In the genomic region with DNA sequence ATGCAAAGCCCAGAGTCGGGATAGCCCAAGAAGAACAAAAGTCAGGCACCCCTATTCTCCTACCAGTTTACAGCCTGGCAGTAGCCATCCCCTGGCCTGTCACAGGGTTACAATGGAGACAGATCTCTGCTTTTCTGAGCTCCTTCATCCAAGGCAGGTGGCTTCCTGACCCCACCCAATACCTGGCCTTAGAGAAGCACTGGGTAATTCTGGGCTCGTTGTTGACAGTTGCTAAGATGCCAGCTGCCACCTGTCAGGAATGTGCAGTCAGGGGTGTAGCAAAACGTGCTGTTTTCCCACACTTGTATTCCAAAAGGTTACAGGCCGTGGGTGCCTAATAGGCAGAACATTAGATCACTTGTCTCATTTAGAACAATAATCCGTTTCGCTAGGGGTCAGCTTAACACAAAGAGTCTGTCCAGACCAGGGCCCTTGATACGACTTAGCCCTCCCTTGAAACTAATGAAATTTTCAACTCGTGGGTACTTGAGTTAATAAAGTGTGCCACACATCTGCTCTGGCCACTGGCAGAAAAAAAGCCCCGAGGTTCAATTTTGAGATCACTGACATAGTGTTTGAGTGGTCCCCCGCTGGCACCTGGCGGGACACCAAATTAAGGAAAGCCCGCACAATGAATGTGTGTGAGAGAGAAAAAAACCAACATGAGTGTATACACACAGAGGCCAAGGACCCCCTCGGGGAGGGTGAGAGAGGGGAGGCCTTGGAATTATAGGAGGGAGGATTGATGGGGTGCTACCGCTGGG, we compare ENCODE assay signal across 11 mouse cellular contexts. TPM values are rescaled to one million over a fixed set of nuclear protein-coding genes. Genes with fewer than 3 reads are reported as not detected.
DNase-seq lines count a peak whose midpoint lies in the region; ATAC-seq and TF ChIP-seq lines count a peak whose summit lies in the region.
"Had no signal": no experiment of that assay in that cellular context is flagged by ENCODE, and none has a peak within 500 bp of the region (broad histone marks: within the 10 kb centered on the region; RNA-seq: fewer than 3 reads in every experiment).

No protein-coding gene starts in this region.

- H3K36me3 ChIP-seq in lung, postnatal 0 days (ENCODE audit: insufficient read depth, low read length): no peaks in the 10 kb centered on the region
- H3K36me3 ChIP-seq in hindbrain, embryonic 11.5 days (ENCODE audit: control insufficient read depth, insufficient read depth, low read length): no peaks in the 10 kb centered on the region
- no peaks in the 10 kb centered on the region for H3K36me3 ChIP-seq in midbrain, embryonic 13.5 days
- H3K36me3 ChIP-seq: embryonic facial prominence, embryonic 13.5 days had no signal

- no peak overlapping the region for H3K4me3 ChIP-seq in lung, postnatal 0 days (ENCODE audit: low read depth, low read length)
- H3K4me3 ChIP-seq in hindbrain, embryonic 11.5 days (ENCODE audit: low read depth, low read length): no peak overlapping the region
- no peak overlapping the region for H3K4me3 ChIP-seq in midbrain, embryonic 13.5 days (replicated peaks)
- H3K4me3 ChIP-seq: embryonic facial prominence, embryonic 13.5 days had no signal

- H3K27ac ChIP-seq in lung, postnatal 0 days (ENCODE audit: low read length): no peak overlapping the region
- no peak overlapping the region for H3K27ac ChIP-seq in hindbrain, embryonic 11.5 days (ENCODE audit: low read depth, low read length)
- no peak overlapping the region for H3K27ac ChIP-seq in midbrain, embryonic 13.5 days
- H3K27ac ChIP-seq: embryonic facial prominence, embryonic 13.5 days; liver, embryonic 14.5 days had no signal

- 0 out of 2 replicates have a peak, but pooled peaks have one; percentile 34 for ATAC-seq in lung, postnatal 0 days
- ATAC-seq in hindbrain, embryonic 11.5 days (ENCODE audit: low FRiP score): peak; percentile 88
- peak; percentile 91 for ATAC-seq in midbrain, embryonic 13.5 days
- ATAC-seq: inflammation-experienced regulatory T-cells, adult 6 months had no signal

- no peak overlapping the region for H3K9ac ChIP-seq in lung, postnatal 0 days (replicated peaks; ENCODE audit: low read depth)
- no peak overlapping the region for H3K9ac ChIP-seq in hindbrain, embryonic 11.5 days (ENCODE audit: low read depth, low read length)
- no peak overlapping the region for H3K9ac ChIP-seq in midbrain, embryonic 13.5 days (replicated peaks)
- H3K9ac ChIP-seq: embryonic facial prominence, embryonic 13.5 days; liver, embryonic 14.5 days had no signal

- no peak overlapping the region for H3K4me2 ChIP-seq in lung, postnatal 0 days (replicated peaks; ENCODE audit: low read depth, low read length)
- no peak overlapping the region for H3K4me2 ChIP-seq in hindbrain, embryonic 11.5 days (replicated peaks; ENCODE audit: low read depth, low read length)
- H3K4me2 ChIP-seq in midbrain, embryonic 13.5 days (replicated peaks): no peak overlapping the region
- H3K4me2 ChIP-seq: embryonic facial prominence, embryonic 13.5 days had no signal

- no peak for TF ChIP-seq CTCF in lung, postnatal 0 days (IDR thresholded peaks at IDR 0.05)

- H3K4me1 ChIP-seq in lung, postnatal 0 days (ENCODE audit: insufficient read depth, low read depth, low read length): no peaks in the 10 kb centered on the region
- H3K4me1 ChIP-seq in hindbrain, embryonic 11.5 days (replicated peaks; ENCODE audit: control insufficient read depth, insufficient read depth, low read length): no peaks in the 10 kb centered on the region
- peaks cover 11% of the 10 kb centered on the region for H3K4me1 ChIP-seq in midbrain, embryonic 13.5 days (replicated peaks)

- H3K27me3 ChIP-seq in lung, postnatal 0 days (replicated peaks; ENCODE audit: insufficient read depth, low read length): no peaks in the 10 kb centered on the region
- H3K27me3 ChIP-seq in hindbrain, embryonic 11.5 days (ENCODE audit: control insufficient read depth, insufficient read depth, low read length): peaks cover 27% of the 10 kb centered on the region; the same call in 1 of the 2 replicates
- peaks cover 72% of the 10 kb centered on the region for H3K27me3 ChIP-seq in midbrain, embryonic 13.5 days
- H3K27me3 ChIP-seq: CH12.LX; embryonic facial prominence, embryonic 13.5 days had no signal

- peak; percentile 18 for DNase-seq in lung, postnatal 0 days (ENCODE audit: low spot score)
- no peak for DNase-seq in lung, adult 18-20 months
- DNase-seq in hindbrain, embryonic 11.5 days (ENCODE audit: low spot score): peak; percentile 45
- no peak for DNase-seq in spleen, postnatal 10 days (ENCODE audit: low spot score in 2 of 2)
- DNase-seq in layer of hippocampus, postnatal 36 days: no peak
- DNase-seq in cerebellum, adult 18-20 months: no peak

- WGBS in lung, postnatal 0 days: 48% methylated on average over 14 of the region's 14 CpGs
- WGBS in hindbrain, embryonic 11.5 days: 19% methylated on average over 14 of the region's 14 CpGs
- WGBS in midbrain, embryonic 13.5 days: 8% methylated on average over 14 of the region's 14 CpGs

- no peaks in the 10 kb centered on the region for H3K9me3 ChIP-seq in lung, postnatal 0 days (ENCODE audit: low read length)
- no peaks in the 10 kb centered on the region for H3K9me3 ChIP-seq in hindbrain, embryonic 11.5 days (ENCODE audit: control insufficient read depth, low read length)
- H3K9me3 ChIP-seq in midbrain, embryonic 13.5 days: no peaks in the 10 kb centered on the region
- H3K9me3 ChIP-seq: embryonic facial prominence, embryonic 13.5 days had no signal

- TF ChIP-seq EP300 in lung, postnatal 0 days (IDR thresholded peaks at IDR 0.05): no peak

RNA-seq across cellular contexts. Expression of a gene that starts 54.3 kb away (rescaled TPM):
- polyA plus RNA-seq in lung, postnatal 0 days (2015; fragmentation: Nextera tagmentation; extraction: Ambion mirVana): 0.27 and 0.53 TPM in 2 replicates
- 0.12 and 0.28 TPM in 2 replicates for polyA plus RNA-seq in hindbrain, embryonic 11.5 days (2014; fragmentation: Nextera tagmentation; extraction: Ambion mirVana)
- polyA plus RNA-seq in midbrain, embryonic 13.5 days (2015; fragmentation: Nextera tagmentation; extraction: Ambion mirVana): 0.01 and 0.03 TPM in 2 replicates
- total RNA-seq in layer of hippocampus, postnatal 36 days (2021): not detected
- total RNA-seq: CH12.LX had no signal
- polyA plus RNA-seq: embryonic facial prominence, embryonic 13.5 days had no signal

Comparison
In these comparisons a context has a peak if more than half of its experiments do, and no peak if none do; other contexts are left out.
1. DNase-seq: peak in lung, postnatal 0 days (single experiment) and hindbrain, embryonic 11.5 days (single experiment); none in lung, adult 18-20 months (0 of 2), spleen, postnatal 10 days (0 of 2), layer of hippocampus, postnatal 36 days (0 of 2) and cerebellum, adult 18-20 months (0 of 2).
2. ATAC-seq: peak in every context shown above with its lines; median percentile 91 in midbrain, embryonic 13.5 days; 88 in hindbrain, embryonic 11.5 days; 34 in lung, postnatal 0 days.